Mouse (Mus musculus): Measurements from ENCODE around the gene Agtpbp1. TPM values are rescaled to one million over a fixed set of nuclear protein-coding genes. Genes with fewer than 3 reads are reported as not detected.
A peak's percentile ranks its signal among the peaks of the same experiment; 100 is the strongest.

The Agtpbp1 gene
- polyA plus RNA-seq, 1 experiment: 103 TPM

DNA sequence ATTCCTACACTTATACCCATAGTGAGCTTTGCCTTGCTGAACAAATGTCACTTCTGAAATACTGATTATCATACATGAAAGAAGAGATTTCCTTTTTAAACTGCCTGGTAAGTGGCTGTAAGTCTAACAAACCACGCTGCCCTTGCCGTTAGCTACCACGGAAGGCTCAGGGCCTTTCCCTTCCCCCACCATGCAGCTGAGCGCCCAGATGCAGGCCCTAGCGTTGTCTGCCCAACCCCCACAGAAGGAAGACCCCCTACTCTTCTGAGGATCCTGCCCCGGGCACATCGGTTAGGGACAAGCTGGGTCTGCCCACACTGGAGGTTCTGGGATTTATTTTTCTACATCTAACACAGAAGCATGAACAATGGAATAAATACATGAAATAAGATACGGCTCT is 89.2 kb downstream of the Agtpbp1 start:
- Histone ChIP-seq H3K4me3 (replicated peaks; ENCODE audit: insufficient read depth, low read depth, low read length) (no peak overlapping the region), H3K27ac (ENCODE audit: insufficient read depth, low read length) (no peak overlapping the region), H3K4me1 (ENCODE audit: control insufficient read depth, insufficient read depth, low read length) (peaks cover 12% of the 10 kb centered on the region), H3K27me3 (ENCODE audit: control insufficient read depth, insufficient read depth, low read length) (no peaks in the 10 kb centered on the region)
- no peak for TF ChIP-seq CTCF (IDR thresholded peaks at IDR 0.05; ENCODE audit: borderline replicate concordance, insufficient read depth, low read depth, low read length)
- DNase-seq: no peak
- WGBS: 41% methylated on average over 8 of the region's 8 CpGs

DNA sequence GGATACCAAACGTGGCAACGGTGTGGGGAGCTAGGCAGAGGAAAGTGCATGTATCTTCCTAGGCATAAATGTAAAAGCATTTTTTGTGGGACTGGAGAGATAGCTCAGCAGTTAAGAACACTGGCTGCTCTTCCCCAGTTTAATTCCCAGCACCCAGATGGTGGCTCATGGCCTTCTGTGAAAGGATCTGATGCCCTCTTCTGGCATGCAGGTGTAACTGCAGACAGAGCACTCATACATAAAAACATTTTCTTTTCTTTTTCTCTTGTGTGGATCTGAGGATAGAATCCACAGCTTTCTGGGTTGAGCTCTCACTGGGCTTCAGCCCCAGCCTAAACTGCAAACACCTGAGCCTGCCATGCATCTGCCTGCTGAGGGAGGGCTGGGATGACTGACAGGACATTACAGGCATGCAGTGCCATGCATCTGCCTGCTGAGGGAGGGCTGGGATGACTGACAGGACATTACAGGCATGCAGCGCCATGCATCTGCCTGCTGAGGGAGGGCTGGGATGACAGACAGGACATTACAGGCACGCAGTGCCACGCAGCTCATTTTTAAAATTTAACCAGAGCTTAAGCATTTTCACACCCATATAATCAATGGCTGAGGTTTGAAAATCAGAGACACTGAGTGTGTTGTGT is 90.3 kb downstream of the Agtpbp1 start:
- Histone ChIP-seq H3K27me3 (ENCODE audit: control insufficient read depth, insufficient read depth, low read length) (no peaks in the 10 kb centered on the region), H3K27ac (ENCODE audit: insufficient read depth, low read length) (no peak overlapping the region), H3K4me3 (replicated peaks; ENCODE audit: insufficient read depth, low read depth, low read length) (no peak overlapping the region), H3K4me1 (ENCODE audit: control insufficient read depth, insufficient read depth, low read length) (peaks cover 6% of the 10 kb centered on the region; the same call in 1 of the 2 replicates)
- TF ChIP-seq POLR2A (IDR thresholded peaks at IDR 0.05; ENCODE audit: borderline replicate concordance, insufficient read depth, low read length): no peak
- 0 out of 2 replicates have a peak, but pooled peaks have one; percentile 21 for TF ChIP-seq CTCF (IDR thresholded peaks at IDR 0.05; ENCODE audit: borderline replicate concordance, insufficient read depth, low read depth, low read length)
- no peak for DNase-seq
- WGBS: 92% methylated on average over 5 of the region's 5 CpGs

DNA sequence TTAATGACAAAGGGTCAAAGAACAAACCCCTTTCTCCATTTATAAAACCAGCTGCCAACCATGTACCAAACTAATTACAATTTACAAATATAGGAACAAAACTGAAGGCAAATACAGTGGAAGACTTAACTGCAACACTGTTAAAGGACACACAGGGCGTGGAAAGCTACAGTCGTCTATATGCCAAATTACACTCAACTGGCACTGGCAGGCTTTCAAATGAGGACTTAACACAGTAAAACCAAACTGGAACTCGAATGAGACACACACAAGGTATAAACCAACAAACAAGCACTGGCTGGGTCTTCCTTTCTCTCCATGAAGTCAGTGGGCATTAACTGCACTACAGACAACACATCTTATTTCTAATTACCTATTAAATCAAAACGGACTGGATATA is 94.3 kb downstream of the Agtpbp1 start:
- peak in 1 of 2 experiments; percentile 55 for DNase-seq
- no peak overlapping the region for H3K27ac ChIP-seq (ENCODE audit: insufficient read depth, low read length)
- 27% methylated on average over 4 of the region's 4 CpGs for WGBS
- H3K27me3 ChIP-seq (ENCODE audit: control insufficient read depth, insufficient read depth, low read length): no peaks in the 10 kb centered on the region
- no peak overlapping the region for H3K4me3 ChIP-seq (replicated peaks; ENCODE audit: insufficient read depth, low read depth, low read length)
- no peak for TF ChIP-seq POLR2A (IDR thresholded peaks at IDR 0.05; ENCODE audit: borderline replicate concordance, insufficient read depth, low read length)
- H3K4me1 ChIP-seq (ENCODE audit: control insufficient read depth, insufficient read depth, low read length): no peaks in the 10 kb centered on the region; the same call in none of the 2 replicates

DNA sequence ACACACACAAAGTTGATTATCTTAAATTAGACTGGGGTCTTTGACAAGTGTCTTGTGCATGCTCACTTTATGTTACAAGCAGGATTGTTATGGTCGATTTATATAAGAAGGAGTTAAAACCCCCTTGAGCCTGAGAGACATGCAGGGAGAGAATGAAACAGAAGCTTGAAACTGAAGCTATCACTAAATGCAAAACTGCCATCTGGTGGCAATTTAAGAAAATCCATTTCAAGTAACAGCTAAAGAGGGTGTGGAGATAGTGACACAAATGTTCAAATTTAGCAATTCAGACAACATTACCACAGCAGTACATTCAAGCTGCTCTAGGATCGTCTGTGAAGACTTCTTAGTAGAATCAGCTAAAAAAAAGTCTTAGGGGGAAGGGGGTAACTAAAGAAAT is 95.9 kb downstream of the Agtpbp1 start:
- no peaks in the 10 kb centered on the region; the same call in none of the 2 replicates for H3K4me1 ChIP-seq (ENCODE audit: control insufficient read depth, insufficient read depth, low read length)
- WGBS: 20% methylated on average over 2 of the region's 2 CpGs
- DNase-seq: peak in 1 of 2 experiments; percentile 56
- H3K4me3 ChIP-seq (replicated peaks; ENCODE audit: insufficient read depth, low read depth, low read length): no peak overlapping the region
- no peaks in the 10 kb centered on the region for H3K27me3 ChIP-seq (ENCODE audit: control insufficient read depth, insufficient read depth, low read length)
- H3K27ac ChIP-seq (ENCODE audit: insufficient read depth, low read length): no peak overlapping the region
- TF ChIP-seq POLR2A (IDR thresholded peaks at IDR 0.05; ENCODE audit: borderline replicate concordance, insufficient read depth, low read length) (no peak), CTCF (IDR thresholded peaks at IDR 0.05; ENCODE audit: borderline replicate concordance, insufficient read depth, low read depth, low read length) (peak; percentile 23; the same call in 1 of the 2 replicates)

DNA sequence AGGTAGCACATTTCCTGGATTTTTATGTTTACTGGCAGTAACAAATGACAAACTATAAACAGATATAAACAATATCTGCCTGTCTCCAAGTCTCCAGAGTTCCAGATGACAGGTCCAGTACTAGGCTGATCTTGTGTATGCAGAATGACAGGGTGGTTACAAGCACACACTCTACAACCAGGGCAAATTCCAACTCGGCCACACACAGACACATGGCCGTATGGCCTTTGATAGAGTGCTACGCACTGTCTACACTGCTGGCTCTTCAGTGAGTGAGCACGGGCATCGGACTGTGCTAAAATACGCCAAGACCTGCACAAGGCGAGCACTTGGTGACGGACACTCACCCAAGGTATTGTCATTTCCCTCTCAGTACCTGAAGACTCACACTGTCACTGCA is 97.7 kb downstream of the Agtpbp1 start:
- H3K4me1 ChIP-seq (ENCODE audit: control insufficient read depth, insufficient read depth, low read length): no peaks in the 10 kb centered on the region; the same call in none of the 2 replicates
- WGBS: 91% methylated on average over 8 of the region's 8 CpGs
- TF ChIP-seq POLR2A (IDR thresholded peaks at IDR 0.05; ENCODE audit: borderline replicate concordance, insufficient read depth, low read length): no peak
- TF ChIP-seq CTCF (IDR thresholded peaks at IDR 0.05; ENCODE audit: borderline replicate concordance, insufficient read depth, low read depth, low read length): no peak
- no peak for DNase-seq
- H3K27ac ChIP-seq (ENCODE audit: insufficient read depth, low read length): no peak overlapping the region
- H3K27me3 ChIP-seq (ENCODE audit: control insufficient read depth, insufficient read depth, low read length): no peaks in the 10 kb centered on the region
- H3K4me3 ChIP-seq (replicated peaks; ENCODE audit: insufficient read depth, low read depth, low read length): no peak overlapping the region

DNA sequence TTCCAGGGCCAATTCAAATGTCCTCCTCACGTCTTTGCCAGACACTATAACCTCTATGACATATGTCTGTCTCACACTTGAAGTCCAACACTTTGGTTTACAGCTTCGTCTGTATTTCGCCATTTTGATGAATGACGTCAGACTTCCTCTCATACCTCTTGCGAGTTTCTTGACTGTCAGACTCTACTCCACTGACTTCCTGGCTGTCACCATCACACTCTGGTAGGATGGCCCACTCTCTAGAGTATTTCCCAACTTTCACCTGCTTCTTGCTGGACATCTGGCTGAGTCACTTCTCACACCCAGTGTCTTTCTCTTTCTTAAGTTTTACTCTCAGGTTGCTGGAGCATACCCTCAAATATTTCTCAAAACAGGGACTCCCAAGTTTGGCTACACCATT is 98.8 kb downstream of the Agtpbp1 start:
- Histone ChIP-seq H3K4me3 (replicated peaks; ENCODE audit: insufficient read depth, low read depth, low read length) (no peak overlapping the region), H3K27me3 (ENCODE audit: control insufficient read depth, insufficient read depth, low read length) (no peaks in the 10 kb centered on the region), H3K27ac (ENCODE audit: insufficient read depth, low read length) (no peak overlapping the region), H3K4me1 (ENCODE audit: control insufficient read depth, insufficient read depth, low read length) (no peaks in the 10 kb centered on the region; the same call in none of the 2 replicates)
- 88% methylated on average over 5 of the region's 5 CpGs for WGBS
- TF ChIP-seq POLR2A (IDR thresholded peaks at IDR 0.05; ENCODE audit: borderline replicate concordance, insufficient read depth, low read length): no peak
- TF ChIP-seq CTCF (IDR thresholded peaks at IDR 0.05; ENCODE audit: borderline replicate concordance, insufficient read depth, low read depth, low read length): no peak
- no peak for DNase-seq

DNA sequence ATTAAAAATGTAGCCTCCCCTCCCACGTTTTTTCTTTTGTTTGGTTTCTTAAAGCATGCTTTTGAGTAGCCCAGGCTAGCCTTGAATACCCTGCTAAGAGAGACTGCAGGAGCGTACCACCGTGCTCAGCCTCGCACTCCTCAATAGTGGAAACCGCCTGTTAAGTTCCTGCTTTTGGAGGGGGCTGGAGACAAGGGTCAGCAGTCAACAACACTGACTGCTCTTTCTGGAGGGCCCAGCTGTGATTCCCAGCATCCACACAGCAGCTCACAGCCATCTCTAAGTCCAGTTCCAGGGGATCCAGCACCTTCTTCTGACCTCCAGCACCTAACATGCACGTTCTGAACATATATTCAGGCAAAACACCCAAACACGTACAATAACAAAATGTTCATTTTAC is 99.6 kb downstream of the Agtpbp1 start:
- no peak for TF ChIP-seq CTCF (IDR thresholded peaks at IDR 0.05; ENCODE audit: borderline replicate concordance, insufficient read depth, low read depth, low read length)
- no peak for TF ChIP-seq POLR2A (IDR thresholded peaks at IDR 0.05; ENCODE audit: borderline replicate concordance, insufficient read depth, low read length)
- 91% methylated on average over 7 of the region's 7 CpGs for WGBS
- Histone ChIP-seq H3K27me3 (ENCODE audit: control insufficient read depth, insufficient read depth, low read length) (no peaks in the 10 kb centered on the region), H3K4me3 (replicated peaks; ENCODE audit: insufficient read depth, low read depth, low read length) (no peak overlapping the region), H3K27ac (ENCODE audit: insufficient read depth, low read length) (no peak overlapping the region), H3K4me1 (ENCODE audit: control insufficient read depth, insufficient read depth, low read length) (no peaks in the 10 kb centered on the region; the same call in none of the 2 replicates)
- DNase-seq: no peak

DNA sequence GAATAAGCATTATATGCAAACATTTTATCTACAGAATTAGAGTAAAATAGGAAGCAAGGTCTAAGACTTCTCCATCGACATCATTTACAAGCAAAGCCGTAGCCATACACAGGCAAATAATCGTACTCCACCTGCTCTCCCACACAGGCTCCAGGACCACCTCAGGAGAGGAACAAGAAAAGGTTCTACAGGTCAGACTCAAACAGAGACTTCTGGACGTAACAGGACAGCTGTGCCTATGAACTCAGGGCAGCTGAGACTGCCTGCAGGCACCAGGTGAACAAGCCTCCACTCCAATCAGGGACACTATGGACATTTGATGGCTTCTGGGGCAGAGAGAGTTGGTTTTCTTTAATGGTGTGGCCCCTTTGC is 103.6 kb downstream of the Agtpbp1 start:
- H3K27me3 ChIP-seq (ENCODE audit: control insufficient read depth, insufficient read depth, low read length): no peaks in the 10 kb centered on the region
- no peak for DNase-seq
- WGBS: 88% methylated on average over 4 of the region's 4 CpGs
- no peaks in the 10 kb centered on the region for H3K4me1 ChIP-seq (ENCODE audit: control insufficient read depth, insufficient read depth, low read length)
- H3K4me3 ChIP-seq (replicated peaks; ENCODE audit: insufficient read depth, low read depth, low read length): no peak overlapping the region
- TF ChIP-seq CTCF (IDR thresholded peaks at IDR 0.05; ENCODE audit: borderline replicate concordance, insufficient read depth, low read depth, low read length): no peak
- TF ChIP-seq POLR2A (IDR thresholded peaks at IDR 0.05; ENCODE audit: borderline replicate concordance, insufficient read depth, low read length): no peak
- no peak overlapping the region for H3K27ac ChIP-seq (ENCODE audit: insufficient read depth, low read length)

Data from cerebellum, adult 2 months (tissue).